Mouse (Mus musculus): ENCODE measurements at regions not wholly inside any gene's neighbourhood (a gene's known extent, or its start where the extent isn't known, plus 50 kb on each side); places are given as distances from the start of the nearest gene placed in this dataset.
"Not testable (repeated sequence)": the region's sequence is repeated elsewhere in the genome, so short reads cannot be mapped to it uniquely, and the experiment has no call there.

GRCm38 (mm10) chrX:94480748-94481147 lies 61.2 kb downstream of the Maged1 start:
- Histone ChIP-seq H3K4me2 (no peak overlapping the region), H3K27me3 (replicated peaks) (0 out of 2 replicates have a peak, but pooled peaks cover 3% of the 10 kb centered on the region), H3K4me3 (replicated peaks) (no peak overlapping the region), H3K9ac (no peak overlapping the region), H3K9me3 (no peaks in the 10 kb centered on the region), H3K27ac (no peak overlapping the region), H3K36me3 (no peaks in the 10 kb centered on the region), H3K4me1 (no peaks in the 10 kb centered on the region)
- 48% methylated on average over 1 of the region's 1 CpGs for WGBS
- ATAC-seq (ENCODE audit: insufficient read depth, low FRiP score, low read depth): no peak

DNA sequence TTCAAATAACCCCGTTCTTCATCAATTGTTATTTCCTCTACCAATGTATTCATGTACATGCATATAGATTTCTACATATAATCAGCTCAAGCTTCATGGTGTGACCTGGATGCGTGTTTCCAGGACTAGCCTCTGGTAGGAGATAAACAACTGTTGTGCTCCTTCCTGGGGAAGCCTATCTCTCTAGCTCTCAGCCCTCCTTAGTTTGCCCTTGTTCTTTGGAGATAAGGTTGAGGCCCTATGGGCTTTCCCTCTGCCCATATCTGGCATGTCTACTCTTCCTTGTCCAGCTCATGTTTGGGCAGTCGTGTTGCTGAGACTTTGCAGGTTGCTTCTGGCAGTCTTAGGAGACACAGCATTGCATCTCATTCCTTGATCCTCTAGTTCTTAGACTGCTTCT lies 74.3 kb downstream of the Maged1 start:
- not testable (repeated sequence) for H3K4me1 ChIP-seq; H3K4me3 ChIP-seq (replicated peaks); H3K9me3 ChIP-seq; H3K4me2 ChIP-seq; H3K36me3 ChIP-seq; H3K27me3 ChIP-seq (replicated peaks); H3K27ac ChIP-seq; H3K9ac ChIP-seq
- ATAC-seq (ENCODE audit: insufficient read depth, low FRiP score, low read depth): peak; percentile 43; the same call in 1 of the 2 replicates
- no CpG with 5 or more reads among the region's 3 CpGs for WGBS
